Mouse (Mus musculus) gastrocnemius, postnatal 25 days (tissue): Measurements from ENCODE around the gene Rptor. TPM values are rescaled to one million over a fixed set of nuclear protein-coding genes. Genes with fewer than 3 reads are reported as not detected.
A peak's percentile ranks its signal among the peaks of the same experiment; 100 is the strongest.

Experiments
- DNase-seq: peaks from one replicate; pipeline ENCODE4 v3.0.0; 2022
- long read RNA-seq, 2 experiments: library from polyadenylated mRNA; stranded (forward); transcript quantifications; one replicate each; pipeline ENCODE4 v2.0.0; 2021
- total RNA-seq, 2 experiments: library from RNA; stranded (reverse); gene quantifications; 1 replicate in 1 of 2; 2 replicates in 1 of 2; pipeline ENCODE4 v1.2.3; 2021

Gene Rptor
- total RNA-seq, result 10 to 100 TPM; 23.7 to 24.8 TPM
- long read RNA-seq, experiment 1, partial matches to known transcripts, result 6 of 7 reads
- long read RNA-seq, experiment 1, other reads (novel, unspliced or antisense), result 1 of 7 reads
- long read RNA-seq, experiment 2, full-length matches to known transcripts, result 2 of 6 reads
- long read RNA-seq, experiment 2, partial matches to known transcripts, result 2 of 6 reads
- long read RNA-seq, experiment 2, other reads (novel, unspliced or antisense), result 2 of 6 reads

- DNase-seq, result peak; percentile 95
Observed at GRCm38 (mm10) chr11:119602763-119603526, at the start of gene Rptor. Gene Rptor (plus strand): TSS chr11:119602905.

- DNase-seq, result no peak
Observed at GRCm38 (mm10) chr11:119554706-119555105, 48.0 kb upstream of the Rptor start.

GRCm38 (mm10) chr11:119555170-119555569, 47.5 kb upstream of the Rptor start:
- DNase-seq, result no peak

- no peak for DNase-seq
Observed at GRCm38 (mm10) chr11:119557940-119558869, 44.5 kb upstream of the Rptor start.

DNA sequence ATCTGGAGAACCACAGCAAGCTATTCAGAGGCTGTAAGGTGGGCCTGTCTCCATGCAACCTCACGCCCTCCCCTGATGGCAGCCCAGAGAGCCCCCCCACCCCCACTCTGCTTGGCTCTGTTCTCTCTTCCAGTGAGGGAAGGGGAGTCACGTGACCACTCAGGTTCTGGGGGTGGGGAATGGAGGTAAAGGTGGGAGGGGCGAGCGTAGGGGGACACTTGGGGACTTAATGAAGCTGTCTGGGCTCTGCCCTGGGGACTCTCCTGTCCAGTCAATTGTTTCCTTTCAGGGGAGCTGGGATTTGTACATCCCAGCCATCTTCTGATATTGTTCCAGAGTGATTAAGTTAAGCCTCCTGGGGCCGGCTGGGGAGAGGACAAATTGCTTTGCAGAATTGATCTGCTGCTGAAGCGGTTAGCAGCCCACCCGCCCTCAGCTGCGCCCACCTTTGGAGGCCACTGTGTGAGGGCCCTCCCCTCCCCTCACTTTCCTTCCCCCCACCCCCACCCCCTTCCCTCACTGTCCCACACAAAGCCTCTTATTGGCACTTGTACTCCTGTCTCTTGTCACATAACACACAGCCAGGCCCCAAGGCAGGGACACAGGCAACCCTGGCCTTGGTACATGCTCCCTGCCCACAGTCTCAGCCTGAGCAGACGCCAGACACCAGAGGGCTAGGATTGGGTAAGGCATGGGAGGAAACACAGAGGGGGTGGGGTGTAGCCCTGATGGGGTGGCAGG, 43.7 kb upstream of the Rptor start:
- DNase-seq, result no peak

GRCm38 (mm10) chr11:119562286-119562685, 40.4 kb upstream of the Rptor start:
- DNase-seq, result no peak

GRCm38 (mm10) chr11:119563166-119563565, 39.5 kb upstream of the Rptor start:
- no peak for DNase-seq

GRCm38 (mm10) chr11:119564383-119564782, 38.3 kb upstream of the Rptor start:
- no peak for DNase-seq

DNA sequence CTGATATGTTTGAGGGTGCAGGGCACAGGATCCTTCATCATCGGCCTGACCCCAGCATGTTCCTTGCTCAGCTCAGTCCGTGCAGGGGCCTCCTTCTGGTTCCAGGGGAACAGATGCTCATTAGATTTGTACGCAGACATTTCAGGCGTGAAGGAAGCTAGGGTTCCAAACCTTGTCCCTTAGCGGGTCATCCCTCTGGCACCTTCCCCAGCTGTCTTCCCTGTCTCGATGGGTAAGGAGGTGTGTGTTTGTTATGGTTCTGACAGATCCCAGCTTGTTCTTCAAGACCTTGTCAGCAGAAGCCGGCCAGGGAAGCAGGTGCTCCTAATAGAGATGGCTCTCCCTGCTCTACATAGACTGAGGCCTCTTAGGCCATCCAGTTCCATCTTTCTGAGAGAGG, 37.7 kb upstream of the Rptor start:
- DNase-seq, result no peak

DNA sequence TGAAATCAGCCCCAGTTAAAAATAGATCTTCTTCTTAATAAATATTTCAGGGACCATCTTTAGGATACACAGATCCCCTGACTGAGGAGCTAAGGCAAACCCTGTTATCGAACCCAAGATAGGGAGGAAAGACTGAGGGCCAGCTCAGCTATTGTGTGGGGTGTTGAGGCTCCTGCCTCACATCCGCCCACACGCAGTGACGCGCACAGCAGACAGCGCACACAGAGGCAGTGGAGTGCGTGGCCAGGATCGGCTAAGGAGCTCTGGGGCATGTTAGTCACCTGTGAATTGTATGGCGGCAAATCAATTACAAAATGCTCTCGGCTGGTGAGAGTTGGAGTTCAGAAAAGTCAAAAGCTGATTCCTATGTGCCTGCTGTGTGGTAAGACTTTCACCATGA, 37.0 kb upstream of the Rptor start:
- no peak for DNase-seq

DNA sequence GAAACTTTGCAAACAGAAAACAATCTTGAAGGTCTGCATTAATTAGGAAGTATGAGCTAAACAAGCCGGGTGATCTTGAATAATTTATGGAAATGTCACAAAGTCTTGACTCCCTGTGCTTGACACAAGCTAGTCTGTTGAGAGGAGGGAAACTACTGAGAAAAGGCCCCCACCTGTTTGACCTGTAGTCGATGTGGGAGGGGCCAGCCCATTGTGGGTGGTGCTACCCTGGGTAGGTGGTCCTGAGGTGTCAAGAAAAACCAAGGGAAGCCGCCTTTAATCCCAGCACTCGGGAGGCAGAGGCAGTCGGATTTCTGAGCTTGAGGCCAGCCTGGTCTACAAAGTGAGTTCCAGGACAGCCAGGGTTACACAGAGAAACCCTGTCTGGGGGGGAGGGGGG, 36.5 kb upstream of the Rptor start:
- no peak for DNase-seq

DNA sequence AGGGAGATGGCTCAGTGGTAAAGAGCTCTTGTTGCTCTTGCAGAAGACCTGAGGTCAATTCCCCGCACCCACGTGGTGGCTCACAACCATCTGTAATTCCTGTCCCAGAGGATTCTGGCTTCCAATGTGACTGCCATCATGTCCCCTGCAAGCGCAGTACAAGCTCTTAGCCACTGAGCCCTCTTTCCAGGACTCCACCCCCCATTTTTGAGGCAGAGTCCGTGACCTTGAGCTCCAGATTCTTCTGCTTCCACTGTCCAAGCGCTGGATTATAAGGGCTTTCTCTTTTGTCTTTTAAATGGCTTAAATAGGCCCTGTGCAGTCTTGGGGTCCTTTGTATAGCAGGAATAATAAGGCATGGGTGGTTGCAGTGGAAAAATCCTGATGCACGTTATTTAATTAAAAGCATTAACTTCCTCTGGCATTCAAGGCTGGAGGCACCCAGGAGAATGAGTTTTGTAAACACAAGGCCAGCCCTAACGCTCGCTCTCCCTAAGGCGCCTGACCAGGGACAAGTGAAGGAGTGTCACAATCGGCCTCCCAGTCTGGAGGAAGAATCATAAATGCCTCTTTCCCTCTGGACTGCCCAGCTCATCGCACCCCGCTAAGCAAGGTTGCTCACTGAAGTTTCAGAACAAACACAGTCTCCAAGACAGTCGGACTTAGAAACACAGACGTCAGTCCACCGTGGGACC, 30.2 kb upstream of the Rptor start:
- DNase-seq, result no peak

DNA sequence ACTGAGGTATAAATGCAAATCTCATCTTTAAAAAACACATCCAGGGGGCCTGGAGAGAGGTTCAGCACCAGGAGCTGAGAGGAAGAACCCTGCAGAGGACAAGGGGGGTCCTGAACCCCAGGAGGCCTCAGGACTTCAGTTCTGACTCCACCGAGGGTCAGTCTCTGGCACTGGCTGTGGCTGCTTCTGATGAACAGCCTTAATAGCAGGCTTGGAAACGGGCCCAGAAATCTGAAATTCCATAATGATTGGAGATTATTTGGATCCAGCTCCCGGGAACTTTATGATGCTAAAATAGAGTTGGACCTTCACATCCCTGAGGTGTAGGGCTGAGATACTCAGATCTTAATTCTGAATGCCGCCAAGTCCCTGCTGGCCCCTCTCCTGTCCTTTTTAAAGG, 25.9 kb upstream of the Rptor start:
- no peak for DNase-seq

- no peak for DNase-seq
Observed at GRCm38 (mm10) chr11:119577721-119578120, 25.0 kb upstream of the Rptor start.

DNA sequence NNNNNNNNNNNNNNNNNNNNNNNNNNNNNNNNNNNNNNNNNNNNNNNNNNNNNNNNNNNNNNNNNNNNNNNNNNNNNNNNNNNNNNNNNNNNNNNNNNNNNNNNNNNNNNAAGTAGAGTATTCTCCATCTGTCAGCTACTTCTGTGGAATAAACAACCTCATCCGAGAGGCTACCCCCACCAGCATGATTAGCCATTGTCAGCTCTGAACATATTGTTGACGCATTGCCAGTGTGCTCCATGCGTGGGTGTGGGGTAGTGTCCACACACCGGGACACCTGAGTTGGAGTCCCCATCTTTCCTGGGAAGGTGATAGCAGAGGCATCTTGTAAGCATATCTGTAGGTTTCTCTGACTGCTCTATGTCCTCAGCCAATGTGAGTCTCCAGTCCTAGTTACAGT, 16.2 kb upstream of the Rptor start:
- no peak for DNase-seq

DNA sequence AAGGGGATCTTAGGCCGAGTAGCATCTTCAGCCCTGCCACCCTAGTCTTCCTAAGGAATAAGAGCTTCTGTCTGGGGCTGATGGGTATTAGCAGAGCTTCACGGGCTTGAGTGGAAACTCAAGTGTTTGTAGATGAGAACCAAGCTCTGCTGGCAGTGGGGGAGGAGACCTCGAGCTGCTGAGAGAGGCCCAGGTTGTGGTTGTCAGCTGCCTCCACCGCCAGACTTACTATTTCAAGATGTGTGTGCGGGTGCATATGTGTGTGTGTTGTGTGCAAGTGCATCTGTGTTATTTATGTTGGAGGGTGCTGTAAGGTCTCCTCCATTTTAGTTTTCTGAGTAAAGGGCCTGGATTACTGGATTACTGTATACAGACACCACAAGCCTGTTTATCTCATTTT, 15.6 kb upstream of the Rptor start:
- DNase-seq, result no peak

- no peak for DNase-seq
Observed at GRCm38 (mm10) chr11:119589242-119589641, 13.5 kb upstream of the Rptor start.

DNA sequence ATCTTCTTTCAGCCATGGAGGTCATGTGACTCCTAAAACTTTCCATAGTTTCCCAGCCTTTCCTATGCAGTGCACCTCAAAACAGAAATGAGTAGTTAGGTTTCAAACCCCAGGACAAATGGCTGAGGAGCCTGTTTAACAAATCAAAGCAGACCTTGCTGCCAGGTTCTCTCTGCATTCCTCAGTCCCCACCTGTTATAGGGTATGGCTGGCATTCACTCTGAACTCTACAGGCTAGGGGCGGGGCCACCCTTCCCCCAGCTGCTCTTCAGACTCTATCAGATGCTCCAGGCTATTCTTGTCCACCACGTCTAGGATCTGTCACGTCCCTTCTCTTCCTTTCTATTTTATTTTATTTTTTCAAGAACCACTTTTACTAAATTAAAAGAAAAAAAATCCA, 8.7 kb upstream of the Rptor start:
- no peak for DNase-seq

GRCm38 (mm10) chr11:119598856-119599255, 3.8 kb upstream of the Rptor start:
- no peak for DNase-seq

DNA sequence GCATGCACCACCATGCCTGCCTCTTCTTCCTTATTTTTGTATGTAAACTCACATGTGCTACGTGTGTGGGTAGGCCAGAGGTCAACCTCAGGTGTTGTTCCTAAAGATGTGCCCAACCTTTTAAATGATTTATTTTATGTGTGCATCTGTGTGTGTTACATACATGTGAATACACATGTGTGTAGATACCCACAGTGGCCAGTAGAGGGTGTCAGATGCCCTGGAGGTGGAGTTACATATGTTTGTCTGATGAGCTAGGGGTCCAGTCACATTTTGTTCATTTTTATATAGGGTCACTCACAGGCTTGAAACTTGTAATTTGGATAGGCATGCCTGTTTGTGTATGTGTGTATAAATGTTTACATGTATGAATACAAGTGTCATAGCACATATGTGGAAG, 2.4 kb upstream of the Rptor start:
- DNase-seq, result no peak

GRCm38 (mm10) chr11:119602177-119602700, 466 bp upstream of the Rptor start:
- DNase-seq, result no peak
